Mouse (Mus musculus): ENCODE results near the gene Mup7.
"Not testable (repeated sequence)": the region's sequence is repeated elsewhere in the genome, so short reads cannot be mapped to it uniquely, and the experiment has no call there.

GRCm38 (mm10) chr4:60020141-60020540 is 50.1 kb downstream of the Mup7 start:
- not testable (repeated sequence) for TF ChIP-seq CTCF (IDR thresholded peaks at IDR 0.05; ENCODE audit: low read depth, low read length); POLR2A (IDR thresholded peaks at IDR 0.05; ENCODE audit: borderline replicate concordance, low read depth, low read length)
